Mouse (Mus musculus): ENCODE data around the gene Vmn1r18. TPM values are rescaled to one million over a fixed set of nuclear protein-coding genes. Genes with fewer than 3 reads are reported as not detected.
"Not testable (repeated sequence)": the region's sequence is repeated elsewhere in the genome, so short reads cannot be mapped to it uniquely, and the experiment has no call there.

Gene Vmn1r18
- polyA plus RNA-seq (2015; fragmentation: Nextera tagmentation; extraction: Ambion mirVana): not detected in 2 replicates

GRCm38 (mm10) chr6:57395683-57396082 lies at the start of gene Vmn1r18:
Gene Vmn1r18, minus strand, starts transcription at chr6:57395783.
- H3K4me1 ChIP-seq: no peaks in the 10 kb centered on the region
- H3K27ac ChIP-seq: no peak within 1 kb of the TSS
- ATAC-seq (ENCODE audit: insufficient read depth, low FRiP score, low read depth): no peak
- no peaks in the 10 kb centered on the region for H3K36me3 ChIP-seq
- no peaks in the 10 kb centered on the region for H3K27me3 ChIP-seq (replicated peaks)
- no peak within 1 kb of the TSS for H3K9ac ChIP-seq
- H3K4me3 ChIP-seq (replicated peaks): no peak within 1 kb of the TSS
- H3K4me2 ChIP-seq: no peak within 1 kb of the TSS
- no peaks in the 10 kb centered on the region for H3K9me3 ChIP-seq

DNA sequence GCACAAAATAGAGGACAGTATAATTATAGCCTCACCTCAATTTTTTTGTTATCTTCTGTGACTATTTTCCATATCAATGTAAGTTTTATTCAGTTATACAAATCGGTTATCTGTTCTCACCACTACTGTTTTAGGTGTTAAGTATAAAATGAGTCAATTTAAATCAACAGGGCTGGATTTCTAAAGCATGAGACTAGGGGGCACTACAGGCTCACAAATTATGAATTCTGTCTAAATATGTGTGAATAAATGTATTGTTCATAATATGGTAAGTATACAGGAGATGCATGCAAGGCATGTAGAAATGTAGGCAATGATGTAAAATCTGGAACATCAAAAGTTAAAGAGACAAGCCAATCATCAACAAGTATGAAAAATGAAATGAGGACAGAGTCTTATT lies 35.6 kb upstream of the Vmn1r18 start:
- Histone ChIP-seq H3K9me3 (no peaks in the 10 kb centered on the region), H3K36me3 (no peaks in the 10 kb centered on the region), H3K4me2 (no peak overlapping the region), H3K9ac (no peak overlapping the region), H3K4me3 (replicated peaks) (no peak overlapping the region), H3K4me1 (no peaks in the 10 kb centered on the region), H3K27ac (no peak overlapping the region), H3K27me3 (replicated peaks) (no peaks in the 10 kb centered on the region)
- no peak for ATAC-seq (ENCODE audit: insufficient read depth, low FRiP score, low read depth)
- 78% methylated on average over 1 of the region's 1 CpGs for WGBS

DNA sequence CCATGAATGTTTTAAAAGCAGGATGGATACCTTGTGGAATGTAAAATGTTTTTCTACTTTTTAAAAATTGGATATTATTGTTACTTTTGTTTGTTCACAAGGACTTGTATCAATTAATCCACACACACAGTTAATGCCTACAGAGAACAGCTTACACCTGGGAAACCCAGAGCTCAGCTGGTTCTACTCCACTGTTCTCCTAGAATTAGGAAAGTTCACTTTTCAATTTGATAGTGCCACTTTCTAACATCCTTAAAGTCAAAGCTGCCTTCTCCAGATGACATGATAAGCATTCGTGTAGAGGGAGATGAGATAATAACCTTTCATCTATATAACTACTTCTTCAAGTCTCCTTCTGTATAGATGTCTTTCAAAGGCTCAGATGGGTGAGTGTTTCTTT lies 33.0 kb upstream of the Vmn1r18 start, which contains the start of gene Vmn1r20:
Gene Vmn1r20 (plus strand): TSS at position 301 of the 400 bp plus-strand sequence.
- Histone ChIP-seq H3K9ac (no peak within 1 kb of the TSS), H3K4me2 (no peak within 1 kb of the TSS), H3K4me3 (replicated peaks) (no peak within 1 kb of the TSS), H3K27ac (no peak within 1 kb of the TSS), H3K27me3 (replicated peaks) (no peaks in the 10 kb centered on the region), H3K4me1 (no peaks in the 10 kb centered on the region), H3K36me3 (no peaks in the 10 kb centered on the region), H3K9me3 (no peaks in the 10 kb centered on the region)
- no peak for ATAC-seq (ENCODE audit: insufficient read depth, low FRiP score, low read depth)
- 50% methylated on average over 1 of the region's 1 CpGs for WGBS

GRCm38 (mm10) chr6:57403480-57403879 lies 7.9 kb upstream of the Vmn1r18 start, which contains the start of gene Vmn1r19:
Gene Vmn1r19, plus strand, starts transcription at chr6:57403780.
- H3K9ac ChIP-seq; H3K9me3 ChIP-seq; H3K4me3 ChIP-seq (replicated peaks); H3K4me2 ChIP-seq; H3K4me1 ChIP-seq; ATAC-seq (ENCODE audit: insufficient read depth, low FRiP score, low read depth); H3K27me3 ChIP-seq (replicated peaks); H3K36me3 ChIP-seq; H3K27ac ChIP-seq: not testable (repeated sequence)
- 60% methylated on average over 3 of the region's 3 CpGs for WGBS

GRCm38 (mm10) chr6:57367496-57367895 lies 28.1 kb downstream of the Vmn1r18 start:
- Histone ChIP-seq H3K4me2 (no peak overlapping the region), H3K27ac (no peak overlapping the region), H3K9me3 (no peaks in the 10 kb centered on the region), H3K4me3 (replicated peaks) (no peak overlapping the region), H3K36me3 (no peaks in the 10 kb centered on the region), H3K27me3 (replicated peaks) (no peaks in the 10 kb centered on the region), H3K9ac (no peak overlapping the region), H3K4me1 (no peaks in the 10 kb centered on the region)
- WGBS: 89% methylated on average over 1 of the region's 1 CpGs
- ATAC-seq (ENCODE audit: insufficient read depth, low FRiP score, low read depth): no peak

GRCm38 (mm10) chr6:57365866-57366265 lies 29.7 kb downstream of the Vmn1r18 start:
- not testable (repeated sequence) for H3K27ac ChIP-seq; ATAC-seq (ENCODE audit: insufficient read depth, low FRiP score, low read depth); H3K9ac ChIP-seq; H3K36me3 ChIP-seq; H3K4me3 ChIP-seq (replicated peaks); H3K4me2 ChIP-seq; H3K9me3 ChIP-seq; H3K4me1 ChIP-seq; H3K27me3 ChIP-seq (replicated peaks)
- 98% methylated on average over 1 of the region's 1 CpGs for WGBS

- 87% methylated on average over 1 of the region's 1 CpGs for WGBS
- Histone ChIP-seq H3K4me3 (replicated peaks) (no peak within 1 kb of the TSS), H3K4me2 (no peak within 1 kb of the TSS), H3K27ac (no peak within 1 kb of the TSS), H3K9me3 (no peaks in the 10 kb centered on the region), H3K4me1 (no peaks in the 10 kb centered on the region), H3K36me3 (no peaks in the 10 kb centered on the region), H3K9ac (no peak within 1 kb of the TSS), H3K27me3 (replicated peaks) (no peaks in the 10 kb centered on the region)
- no peak for ATAC-seq (ENCODE audit: insufficient read depth, low FRiP score, low read depth)
Measured at GRCm38 (mm10) chr6:57363627-57364026, 32.0 kb downstream of the Vmn1r18 start, which contains the start of gene Vmn1r17. Gene Vmn1r17, minus strand, starts transcription at chr6:57363727.

GRCm38 (mm10) chr6:57356864-57357263 lies 38.7 kb downstream of the Vmn1r18 start:
- ATAC-seq (ENCODE audit: insufficient read depth, low FRiP score, low read depth): no peak

GRCm38 (mm10) chr6:57329394-57329793 lies 66.2 kb downstream of the Vmn1r18 start, which contains the start of gene Vmn1r16:
Gene Vmn1r16, minus strand, starts transcription at chr6:57329494.
- no peak within 1 kb of the TSS for H3K9ac ChIP-seq
- 63% methylated on average over 3 of the region's 3 CpGs for WGBS
- no peaks in the 10 kb centered on the region for H3K4me1 ChIP-seq
- H3K36me3 ChIP-seq: no peaks in the 10 kb centered on the region
- H3K27me3 ChIP-seq (replicated peaks): no peaks in the 10 kb centered on the region
- ATAC-seq (ENCODE audit: insufficient read depth, low FRiP score, low read depth): no peak
- no peak within 1 kb of the TSS for H3K27ac ChIP-seq
- H3K4me3 ChIP-seq (replicated peaks): no peak within 1 kb of the TSS
- H3K9me3 ChIP-seq: no peaks in the 10 kb centered on the region
- H3K4me2 ChIP-seq: no peak within 1 kb of the TSS

More at GRCm38 (mm10) chr6:57356864-57357263, 38.7 kb downstream of the Vmn1r18 start:
- 69% methylated on average over 2 of the region's 2 CpGs for WGBS
- H3K4me3 ChIP-seq (replicated peaks): no peak overlapping the region
- H3K4me2 ChIP-seq: no peak overlapping the region
- H3K27me3 ChIP-seq (replicated peaks): no peaks in the 10 kb centered on the region
- no peak overlapping the region for H3K9ac ChIP-seq
- no peaks in the 10 kb centered on the region for H3K9me3 ChIP-seq
- H3K4me1 ChIP-seq: no peaks in the 10 kb centered on the region
- H3K27ac ChIP-seq: no peak overlapping the region
- no peaks in the 10 kb centered on the region for H3K36me3 ChIP-seq

Other genes starting within 250 kb of the Vmn1r18 start
- not detected in 2 replicates for gene Vmn1r12, start 238.9 kb downstream of the Vmn1r18 start, polyA plus RNA-seq (2015; fragmentation: Nextera tagmentation; extraction: Ambion mirVana)
- gene Vmn1r13, start 192.5 kb downstream of the Vmn1r18 start, polyA plus RNA-seq (2015; fragmentation: Nextera tagmentation; extraction: Ambion mirVana): not detected in 2 replicates
- gene Vmn1r14, start 164.1 kb downstream of the Vmn1r18 start, polyA plus RNA-seq (2015; fragmentation: Nextera tagmentation; extraction: Ambion mirVana): not detected in 2 replicates
- gene Vmn1r15, start 137.8 kb downstream of the Vmn1r18 start, polyA plus RNA-seq (2015; fragmentation: Nextera tagmentation; extraction: Ambion mirVana): not detected in 2 replicates
- not detected in 2 replicates for gene Vmn1r16, start 66.3 kb downstream of the Vmn1r18 start, polyA plus RNA-seq (2015; fragmentation: Nextera tagmentation; extraction: Ambion mirVana)
- gene Vmn1r17, start 32.1 kb downstream of the Vmn1r18 start, polyA plus RNA-seq (2015; fragmentation: Nextera tagmentation; extraction: Ambion mirVana): not detected in 2 replicates
- gene Vmn1r19, start 8.0 kb upstream of the Vmn1r18 start, polyA plus RNA-seq (2015; fragmentation: Nextera tagmentation; extraction: Ambion mirVana): not detected in 2 replicates
- gene Vmn1r20, start 33.1 kb upstream of the Vmn1r18 start, polyA plus RNA-seq (2015; fragmentation: Nextera tagmentation; extraction: Ambion mirVana): not detected in 2 replicates
- gene Ppm1k, start 139.7 kb upstream of the Vmn1r18 start, polyA plus RNA-seq (2015; fragmentation: Nextera tagmentation; extraction: Ambion mirVana): 4.5 and 4.9 TPM in 2 replicates
- 2.6 and 3.5 TPM in 2 replicates for gene Herc6, start 185.2 kb upstream of the Vmn1r18 start, polyA plus RNA-seq (2015; fragmentation: Nextera tagmentation; extraction: Ambion mirVana)

Data from stomach, embryonic 15.5 days (tissue).